Mouse (Mus musculus) lung, postnatal 0 days (tissue): ENCODE measurements at regions not wholly inside any gene's neighbourhood (a gene's known extent, or its start where the extent isn't known, plus 50 kb on each side); places are given as distances from the start of the nearest gene placed in this dataset.
"Not testable (repeated sequence)": the region's sequence is repeated elsewhere in the genome, so short reads cannot be mapped to it uniquely, and the experiment has no call there.

Experiments
- ATAC-seq: fragments of 200-750 bp; cut with Nextera tagmentation; 2 replicates; pipeline ENCODE4 v1.8.0; 2017; ENCODE audit warnings: moderate library complexity
- DNase-seq: peaks from one replicate; pipeline ENCODE4 v3.0.0-alpha.2; 2016; ENCODE audit warnings: low spot score
- H3K27ac ChIP-seq: fragments of 300-500 bp; sonication (generic); 2 replicates; pipeline ENCODE4 v1.5.1; 2014; ENCODE audit warnings: antibody characterized with exemption, mild to moderate bottlenecking, low read length, mixed read lengths
- H3K27me3 ChIP-seq: fragments of 300-500 bp; sonication (generic); replicated peaks from 2 replicates; pipeline ENCODE4 v1.6.1; 2014; ENCODE audit warnings: low read length, mixed read lengths; ENCODE audit not compliant: insufficient read depth
- H3K36me3 ChIP-seq: fragments of 300-500 bp; sonication (generic); 2 replicates; pipeline ENCODE4 v1.6.1; 2014; ENCODE audit warnings: low read length, mixed read lengths; ENCODE audit not compliant: insufficient read depth
- H3K4me1 ChIP-seq: fragments of 300-500 bp; sonication (generic); 2 replicates; pipeline ENCODE4 v1.6.1; 2014; ENCODE audit warnings: antibody characterized with exemption, low read depth, low read length, mixed read lengths; ENCODE audit not compliant: insufficient read depth
- H3K4me2 ChIP-seq: fragments of 300-500 bp; sonication (generic); replicated peaks from 2 replicates; pipeline ENCODE4 v1.6.1; 2014; ENCODE audit warnings: low read depth, mild to moderate bottlenecking, low read length, moderate library complexity, mixed read lengths
- H3K4me3 ChIP-seq: fragments of 300-500 bp; sonication (generic); 2 replicates; pipeline ENCODE4 v1.5.1; 2014; ENCODE audit warnings: low read depth, low read length
- H3K9ac ChIP-seq: fragments of 300-500 bp; sonication (generic); replicated peaks from 2 replicates; pipeline ENCODE4 v1.6.1; 2014; ENCODE audit warnings: low read depth, mild to moderate bottlenecking
- H3K9me3 ChIP-seq: fragments of 300-500 bp; sonication (generic); 2 replicates; pipeline ENCODE4 v1.6.1; 2016; ENCODE audit warnings: low read length, mixed read lengths
- CTCF ChIP-seq: IDR thresholded peaks from 2 replicates; pipeline ENCODE4 v1.5.1; 2016; ENCODE audit warnings: antibody characterized with exemption, mild to moderate bottlenecking
- EP300 ChIP-seq: IDR thresholded peaks from 2 replicates; pipeline ENCODE4 v1.6.1; 2016; ENCODE audit warnings: antibody characterized with exemption, mild to moderate bottlenecking, control low read depth
- WGBS: fragments of 180-500 bp; shearing (Covaris S2); extraction: QIAGEN DNeasy Blood & Tissue Kit; methylation state at CpG from one replicate; pipeline ENCODE4 v1.1.7; 2014; 5-methylcytosine and 5-hydroxymethylcytosine counted together

DNA sequence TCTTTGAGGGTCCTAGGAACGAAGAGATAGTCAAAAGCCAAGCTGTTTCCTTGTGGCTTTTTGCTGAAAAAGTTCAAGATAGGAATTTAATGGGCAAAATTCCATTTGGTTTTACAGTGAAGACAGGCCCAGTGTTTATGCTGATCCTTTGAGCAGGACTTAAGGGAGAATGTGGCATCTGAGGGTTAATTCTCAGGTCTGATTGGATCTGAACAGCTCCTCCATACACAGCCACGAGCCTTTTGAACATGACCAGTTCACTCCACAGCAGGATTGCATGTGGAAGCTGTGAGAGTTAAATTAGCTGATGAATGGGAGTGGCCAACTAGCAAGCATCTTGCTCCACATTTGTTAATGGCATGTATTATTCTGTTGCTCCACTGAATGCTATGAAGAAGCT, 979.7 kb downstream of the Bcl11a start:
- TF ChIP-seq EP300: no peak
- TF ChIP-seq CTCF: no peak
- no peak overlapping the region for H3K4me3 ChIP-seq
- H3K27ac ChIP-seq: no peak overlapping the region
- H3K36me3 ChIP-seq: no peaks in the 10 kb centered on the region
- H3K9ac ChIP-seq: no peak overlapping the region
- no peak overlapping the region for H3K4me2 ChIP-seq
- ATAC-seq (no peak), DNase-seq (no peak)
- WGBS: 13% methylated on average over 2 of the region's 2 CpGs
- H3K27me3 ChIP-seq: no peaks in the 10 kb centered on the region
- H3K9me3 ChIP-seq: no peaks in the 10 kb centered on the region
- no peaks in the 10 kb centered on the region for H3K4me1 ChIP-seq

DNA sequence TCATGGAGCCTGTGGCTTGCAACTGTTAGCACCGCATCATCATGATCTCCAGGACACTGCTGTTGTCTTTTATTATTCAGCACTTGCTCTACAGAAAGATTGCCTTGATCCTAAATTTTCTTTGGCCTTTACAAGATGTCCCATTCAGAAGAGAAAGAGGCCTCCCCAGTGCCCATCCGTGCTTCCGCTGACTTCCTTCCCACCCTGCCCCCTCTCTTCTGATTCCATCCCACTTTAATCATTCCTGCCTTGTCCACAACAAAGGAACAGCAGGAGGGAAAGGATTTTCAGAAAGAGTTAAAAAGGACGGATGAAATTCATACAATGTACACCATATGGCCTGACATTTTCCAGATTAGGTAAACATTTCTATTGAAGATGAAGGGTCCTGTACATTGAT, 985.2 kb downstream of the Bcl11a start:
- ATAC-seq (no peak), DNase-seq (no peak)
- Histone ChIP-seq H3K4me3 (no peak overlapping the region), H3K4me1 (no peaks in the 10 kb centered on the region), H3K9ac (no peak overlapping the region), H3K36me3 (no peaks in the 10 kb centered on the region), H3K27ac (no peak overlapping the region), H3K27me3 (no peaks in the 10 kb centered on the region), H3K4me2 (no peak overlapping the region), H3K9me3 (no peaks in the 10 kb centered on the region)
- WGBS: 40% methylated on average over 4 of the region's 4 CpGs
- no peak for TF ChIP-seq EP300
- TF ChIP-seq CTCF: no peak

DNA sequence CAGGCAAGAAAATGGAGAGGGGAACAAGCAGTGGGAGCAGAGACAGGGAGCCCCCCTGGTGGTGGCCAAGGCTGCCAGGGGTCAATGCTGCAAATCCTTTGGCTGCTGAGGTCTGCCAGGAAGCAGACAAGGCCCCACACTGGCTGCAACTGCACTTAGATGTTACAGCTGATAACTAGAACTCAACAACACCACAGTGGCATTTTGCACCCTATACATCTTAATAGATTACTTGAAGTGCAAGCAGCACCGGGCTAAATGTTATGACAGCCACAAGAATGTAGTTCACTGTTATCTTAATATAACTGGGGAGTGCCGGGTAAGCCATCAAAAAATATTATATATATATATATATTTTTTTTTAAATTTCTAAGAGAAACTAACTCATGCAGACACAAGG, 986.1 kb downstream of the Bcl11a start:
- DNase-seq (no peak), ATAC-seq (no peak)
- H3K27ac ChIP-seq: no peak overlapping the region
- no peak overlapping the region for H3K4me3 ChIP-seq
- no peaks in the 10 kb centered on the region for H3K27me3 ChIP-seq
- 11% methylated on average over 2 of the region's 2 CpGs for WGBS
- H3K36me3 ChIP-seq: no peaks in the 10 kb centered on the region
- TF ChIP-seq CTCF (no peak), EP300 (no peak)
- H3K4me1 ChIP-seq: no peaks in the 10 kb centered on the region
- H3K9me3 ChIP-seq: no peaks in the 10 kb centered on the region
- H3K4me2 ChIP-seq: no peak overlapping the region
- no peak overlapping the region for H3K9ac ChIP-seq

DNA sequence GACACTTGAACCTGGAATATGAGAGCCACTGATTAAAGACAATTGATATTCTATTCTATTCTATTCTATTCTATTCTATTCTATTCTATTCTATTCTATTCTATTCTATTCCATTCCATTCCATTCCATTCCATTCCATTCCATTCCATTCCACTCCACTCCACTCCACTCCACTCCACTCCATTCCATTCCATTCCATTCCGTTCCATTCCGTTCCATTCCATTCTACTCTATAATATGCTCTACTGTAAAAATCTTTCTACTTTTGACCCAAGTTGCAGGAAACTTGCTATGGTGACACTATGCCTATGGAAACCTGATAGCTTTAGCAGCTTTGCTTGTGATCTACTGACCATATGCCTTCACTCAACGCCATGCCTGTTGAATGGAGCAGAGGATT, 1022.1 kb downstream of the Bcl11a start:
- H3K9ac ChIP-seq, H3K9me3 ChIP-seq, H3K27me3 ChIP-seq, H3K4me1 ChIP-seq, H3K4me3 ChIP-seq, ATAC-seq, H3K27ac ChIP-seq, H3K4me2 ChIP-seq, DNase-seq, H3K36me3 ChIP-seq: not testable (repeated sequence)
- 84% methylated on average over 3 of the region's 3 CpGs for WGBS

DNA sequence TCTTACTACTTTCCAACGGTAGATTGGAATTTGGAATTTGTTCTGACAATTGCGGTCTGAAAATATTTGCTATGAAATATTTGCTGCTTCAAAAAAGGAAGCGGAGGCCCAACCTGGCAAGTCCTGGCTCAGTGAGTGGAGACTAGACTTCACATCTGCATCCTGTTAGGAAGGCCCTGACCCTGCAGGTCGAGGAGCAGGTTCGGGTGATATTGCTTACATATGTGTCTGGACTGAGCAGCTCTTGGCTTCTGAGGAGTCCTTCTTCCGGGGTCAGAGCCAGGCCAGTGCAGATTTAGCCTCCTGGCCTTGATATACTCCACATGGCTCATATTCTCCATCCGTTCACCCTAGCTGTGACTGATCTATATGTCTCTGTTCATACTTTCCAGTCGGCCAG, 1026.6 kb downstream of the Bcl11a start:
- H3K27me3 ChIP-seq: no peaks in the 10 kb centered on the region
- TF ChIP-seq CTCF: no peak
- TF ChIP-seq EP300: no peak
- DNase-seq (no peak), ATAC-seq (no peak)
- H3K4me1 ChIP-seq: no peaks in the 10 kb centered on the region
- no peaks in the 10 kb centered on the region for H3K9me3 ChIP-seq
- H3K9ac ChIP-seq: no peak overlapping the region
- no peak overlapping the region for H3K4me2 ChIP-seq
- no peak overlapping the region for H3K27ac ChIP-seq
- no peaks in the 10 kb centered on the region for H3K36me3 ChIP-seq
- 27% methylated on average over 8 of the region's 8 CpGs for WGBS
- H3K4me3 ChIP-seq: no peak overlapping the region

DNA sequence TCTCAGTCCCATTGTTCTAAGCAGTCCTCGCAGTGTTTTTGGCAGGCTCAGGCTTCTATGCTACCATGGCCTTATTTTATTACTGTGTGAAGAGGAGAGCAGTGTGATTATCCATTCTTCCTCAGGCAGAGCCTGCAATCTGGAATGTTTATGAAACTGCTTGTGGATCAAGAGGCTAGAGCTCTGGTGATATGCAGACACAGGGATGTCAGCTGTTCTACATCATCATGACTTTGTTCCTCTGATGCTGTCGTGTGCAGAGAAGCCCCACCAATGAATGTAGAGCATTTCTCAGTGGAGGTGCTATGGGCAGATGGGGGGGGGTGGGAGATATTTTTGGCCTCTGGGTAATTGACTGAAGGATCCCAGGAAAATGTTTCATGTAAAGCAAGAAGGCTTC, 1046.6 kb downstream of the Bcl11a start:
- WGBS: 31% methylated on average over 2 of the region's 2 CpGs
- H3K9ac ChIP-seq: no peak overlapping the region
- H3K27ac ChIP-seq: no peak overlapping the region
- no peak for ATAC-seq
- no peak for TF ChIP-seq EP300
- no peak for TF ChIP-seq CTCF
- no peak overlapping the region for H3K4me3 ChIP-seq
- no peak for DNase-seq
- H3K4me1 ChIP-seq: no peaks in the 10 kb centered on the region
- H3K27me3 ChIP-seq: no peaks in the 10 kb centered on the region
- no peak overlapping the region for H3K4me2 ChIP-seq
- no peaks in the 10 kb centered on the region for H3K36me3 ChIP-seq
- H3K9me3 ChIP-seq: no peaks in the 10 kb centered on the region

DNA sequence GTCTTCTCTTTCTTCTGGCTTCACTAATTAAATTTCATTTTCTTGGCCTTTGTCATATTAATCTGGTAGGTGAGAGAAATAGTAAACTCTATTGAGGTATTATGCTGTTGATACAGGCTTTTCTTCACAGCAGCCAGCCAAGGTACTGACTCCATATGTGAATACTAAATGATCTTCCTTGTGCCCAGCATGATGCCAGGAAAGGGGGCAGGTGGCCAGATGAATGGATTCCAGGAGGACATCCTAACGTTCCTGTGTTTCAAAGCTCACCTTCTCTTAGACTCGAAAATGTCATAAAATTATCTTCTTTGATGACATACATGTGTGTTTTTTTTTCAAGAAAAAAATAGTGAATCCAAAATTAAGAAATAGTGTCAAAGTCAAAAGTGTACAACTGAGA, 1064.4 kb downstream of the Bcl11a start:
- no peaks in the 10 kb centered on the region for H3K36me3 ChIP-seq
- H3K4me2 ChIP-seq: no peak overlapping the region
- no peak overlapping the region for H3K4me3 ChIP-seq
- no peak for TF ChIP-seq CTCF
- no peak for TF ChIP-seq EP300
- no peaks in the 10 kb centered on the region for H3K27me3 ChIP-seq
- DNase-seq (no peak), ATAC-seq (no peak)
- 64% methylated on average over 2 of the region's 2 CpGs for WGBS
- no peaks in the 10 kb centered on the region for H3K9me3 ChIP-seq
- H3K9ac ChIP-seq: no peak overlapping the region
- no peak overlapping the region for H3K27ac ChIP-seq
- H3K4me1 ChIP-seq: no peaks in the 10 kb centered on the region
